Mouse (Mus musculus) liver, embryonic 16.5 days (tissue): Measurements from ENCODE around the gene Slc9b1. TPM values are rescaled to one million over a fixed set of nuclear protein-coding genes. Genes with fewer than 3 reads are reported as not detected.

Experiments used
- ATAC-seq: fragments of 200-750 bp; cut with Nextera tagmentation; 2 replicates; pipeline ENCODE4 v1.8.0; 2017; ENCODE audit warnings: low read depth, mild to moderate bottlenecking, moderate number of reproducible peaks, moderate library complexity
- H3K27ac ChIP-seq: fragments of 300-500 bp; sonication (generic); 2 replicates; pipeline ENCODE4 v1.5.1; 2014; ENCODE audit warnings: mild to moderate bottlenecking, low read length
- H3K27me3 ChIP-seq: fragments of 300-500 bp; sonication (generic); 2 replicates; pipeline ENCODE4 v1.6.1; 2014; ENCODE audit warnings: low read depth, low read length, mixed read lengths; ENCODE audit not compliant: control insufficient read depth, insufficient read depth
- H3K36me3 ChIP-seq: fragments of 300-500 bp; sonication (generic); 2 replicates; pipeline ENCODE4 v1.6.1; 2014; ENCODE audit warnings: mild to moderate bottlenecking; ENCODE audit not compliant: control insufficient read depth, insufficient read depth
- H3K4me1 ChIP-seq: fragments of 300-500 bp; sonication (generic); 2 replicates; pipeline ENCODE4 v1.6.1; 2014; ENCODE audit warnings: low read depth, low read length, mixed read lengths; ENCODE audit not compliant: control insufficient read depth
- H3K4me2 ChIP-seq: fragments of 300-500 bp; sonication (generic); 2 replicates; pipeline ENCODE4 v1.6.1; 2014; ENCODE audit warnings: low read depth, low read length, mixed read lengths
- H3K4me3 ChIP-seq: fragments of 300-500 bp; sonication (generic); 2 replicates; pipeline ENCODE4 v1.5.1; 2014; ENCODE audit warnings: low read depth, mild to moderate bottlenecking, low read length
- H3K9ac ChIP-seq: fragments of 300-500 bp; sonication (generic); 2 replicates; pipeline ENCODE4 v1.6.1; 2014; ENCODE audit warnings: low read depth, low read length
- H3K9me3 ChIP-seq: fragments of 300-500 bp; sonication (generic); replicated peaks from 2 replicates; pipeline ENCODE4 v1.6.1; 2016; ENCODE audit warnings: low read length; ENCODE audit not compliant: control insufficient read depth
- WGBS: fragments of 180-500 bp; shearing (Covaris S2); extraction: QIAGEN DNeasy Blood & Tissue Kit; methylation state at CpG from one replicate; pipeline ENCODE4 v1.1.7; 2014; ENCODE audit not compliant: insufficient replicate concordance; 5-methylcytosine and 5-hydroxymethylcytosine counted together
- polyA plus RNA-seq: library from polyadenylated mRNA; unstranded; fragments of >200 nt; fragmentation: Nextera tagmentation; extraction: Ambion mirVana; gene quantifications from 2 replicates; pipeline ENCODE4 v1.2.1, GENCODE M21; 2015

The Slc9b1 gene
- not detected in 2 replicates for polyA plus RNA-seq

GRCm38 (mm10) chr3:135347739-135348264, at the start of gene Slc9b1:
Gene Slc9b1 (plus strand): TSS chr3:135348029.
- H3K27me3 ChIP-seq = no peaks in the 10 kb centered on the region
- no peak for ATAC-seq
- H3K27ac ChIP-seq = no peak within 1 kb of the TSS
- no peak within 1 kb of the TSS for H3K4me3 ChIP-seq
- 60% methylated on average over 14 of the region's 14 CpGs for whole genome bisulfite sequencing
- no peak within 1 kb of the TSS for H3K4me2 ChIP-seq
- no peak within 1 kb of the TSS for H3K9ac ChIP-seq
- no peaks in the 10 kb centered on the region for H3K4me1 ChIP-seq
- H3K36me3 ChIP-seq = no peaks in the 10 kb centered on the region
- no peaks in the 10 kb centered on the region for H3K9me3 ChIP-seq

GRCm38 (mm10) chr3:135298560-135298959, 49.3 kb upstream of the Slc9b1 start:
- Histone ChIP-seq H3K27ac (no peak overlapping the region), H3K36me3 (no peaks in the 10 kb centered on the region)
- 40% methylated on average over 3 of the region's 3 CpGs for whole genome bisulfite sequencing

DNA sequence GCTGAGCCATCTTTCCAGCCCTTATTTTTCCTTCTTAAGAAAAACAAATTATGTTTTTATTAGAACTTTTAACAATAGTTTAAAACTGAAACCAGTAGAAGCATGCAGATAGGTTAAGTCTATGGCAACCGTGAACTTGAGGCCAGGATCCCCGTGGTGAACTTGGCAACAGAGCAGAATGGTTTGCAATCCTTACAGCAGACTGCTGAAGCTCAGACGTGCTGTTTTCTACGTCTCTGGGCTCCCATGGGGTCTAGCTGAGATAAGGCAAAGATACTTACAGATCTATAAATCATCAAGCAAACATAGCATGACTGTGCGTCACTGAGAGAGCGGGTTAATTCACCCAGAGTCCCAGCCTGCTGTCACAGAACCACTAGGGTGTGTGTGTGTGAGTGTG, 47.7 kb upstream of the Slc9b1 start:
- H3K27me3 ChIP-seq = no peaks in the 10 kb centered on the region
- no peak overlapping the region for H3K4me2 ChIP-seq
- no peaks in the 10 kb centered on the region for H3K36me3 ChIP-seq
- no peak for ATAC-seq
- H3K9ac ChIP-seq = no peak overlapping the region
- H3K4me3 ChIP-seq = no peak overlapping the region
- no peaks in the 10 kb centered on the region for H3K4me1 ChIP-seq
- no peak overlapping the region for H3K27ac ChIP-seq
- no peaks in the 10 kb centered on the region for H3K9me3 ChIP-seq
- 44% methylated on average over 6 of the region's 6 CpGs for WGBS

More at GRCm38 (mm10) chr3:135298560-135298959, 49.3 kb upstream of the Slc9b1 start:
- no peaks in the 10 kb centered on the region for H3K27me3 ChIP-seq
- no peak overlapping the region for H3K9ac ChIP-seq
- ATAC-seq = no peak
- no peak overlapping the region for H3K4me2 ChIP-seq
- no peak overlapping the region for H3K4me3 ChIP-seq
- H3K9me3 ChIP-seq = no peaks in the 10 kb centered on the region
- H3K4me1 ChIP-seq = no peaks in the 10 kb centered on the region

- H3K27me3 ChIP-seq = no peaks in the 10 kb centered on the region
- no peaks in the 10 kb centered on the region; the same call in 1 of the 2 replicates for H3K4me1 ChIP-seq
- H3K27ac ChIP-seq = no peak overlapping the region
- H3K4me2 ChIP-seq = no peak overlapping the region
- WGBS = 52% methylated on average over 6 of the region's 6 CpGs
- ATAC-seq = no peak
- H3K4me3 ChIP-seq = no peak overlapping the region
- H3K9ac ChIP-seq = no peak overlapping the region
- H3K9me3 ChIP-seq = no peaks in the 10 kb centered on the region
- H3K36me3 ChIP-seq = no peaks in the 10 kb centered on the region
Measured at GRCm38 (mm10) chr3:135304060-135304459, 43.8 kb upstream of the Slc9b1 start.

DNA sequence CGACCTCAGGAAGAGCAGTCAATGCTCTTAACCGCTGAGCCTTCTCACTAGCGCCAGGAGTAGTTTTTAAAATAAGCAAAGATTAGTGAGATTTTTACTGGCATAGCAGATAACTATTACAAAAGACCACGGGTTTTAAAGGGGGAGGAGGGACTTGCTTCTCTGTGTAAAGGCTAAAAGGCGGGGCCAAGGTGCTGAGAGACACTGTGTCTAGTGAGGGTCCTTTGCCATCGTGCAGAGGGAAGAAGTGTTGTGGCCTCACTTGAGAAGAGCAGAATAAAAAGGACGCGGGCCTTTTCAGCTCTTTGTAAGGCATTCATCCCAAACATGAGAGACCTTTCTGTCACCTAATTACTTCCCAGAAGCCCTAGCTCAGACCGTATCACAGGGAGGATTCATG, 43.3 kb upstream of the Slc9b1 start:
- no peak overlapping the region for H3K9ac ChIP-seq
- H3K9me3 ChIP-seq = no peaks in the 10 kb centered on the region
- H3K4me2 ChIP-seq = no peak overlapping the region
- no peaks in the 10 kb centered on the region; the same call in 1 of the 2 replicates for H3K4me1 ChIP-seq
- H3K27ac ChIP-seq = no peak overlapping the region
- H3K36me3 ChIP-seq = no peaks in the 10 kb centered on the region
- H3K4me3 ChIP-seq = no peak overlapping the region
- ATAC-seq = no peak
- 36% methylated on average over 9 of the region's 9 CpGs for WGBS
- no peaks in the 10 kb centered on the region for H3K27me3 ChIP-seq

- no peak within 1 kb of the TSS for H3K9ac ChIP-seq
- no peaks in the 10 kb centered on the region for H3K9me3 ChIP-seq
- ATAC-seq = peak; percentile 91
- H3K4me1 ChIP-seq = no peaks in the 10 kb centered on the region; the same call in 1 of the 2 replicates
- peak within 1 kb of the TSS; percentile 35 for H3K4me3 ChIP-seq
- no peaks in the 10 kb centered on the region for H3K27me3 ChIP-seq
- no peaks in the 10 kb centered on the region for H3K36me3 ChIP-seq
- peak within 1 kb of the TSS; percentile 53 for H3K4me2 ChIP-seq
- 8% methylated on average over 26 of the region's 28 CpGs for WGBS
- H3K27ac ChIP-seq = no peak within 1 kb of the TSS
Measured at GRCm38 (mm10) chr3:135307411-135308259, 40.2 kb upstream of the Slc9b1 start, which contains the start of gene Slc9b2. Gene Slc9b2 (plus strand): TSS chr3:135307700.

DNA sequence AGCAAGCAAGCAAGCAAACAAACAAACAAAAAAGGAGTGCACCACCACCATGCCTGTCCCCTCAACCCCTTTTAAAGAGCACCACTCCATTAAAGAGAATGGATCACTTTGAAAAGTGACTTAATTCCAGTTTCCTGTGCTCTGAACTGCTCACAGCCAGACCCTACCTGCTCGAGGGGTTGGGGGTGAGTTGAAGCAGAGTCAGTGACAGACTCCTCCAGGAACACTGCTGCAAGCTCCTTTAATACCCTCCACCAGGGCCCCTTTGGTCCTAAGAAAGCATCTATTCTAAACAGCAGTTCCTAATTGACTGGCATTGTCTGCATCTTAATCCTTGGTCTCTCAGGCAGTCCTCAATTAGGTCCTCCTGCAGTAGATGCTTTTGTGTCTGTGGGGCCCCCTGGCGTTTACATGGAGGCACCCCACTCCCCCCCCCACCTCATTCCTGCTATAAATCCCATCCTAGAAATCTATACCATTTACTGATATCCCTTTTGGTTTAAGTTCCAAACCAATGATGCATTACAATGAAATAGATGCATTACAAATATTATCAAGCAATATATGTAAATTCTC, 34.8 kb upstream of the Slc9b1 start:
- Histone ChIP-seq H3K27me3 (no peaks in the 10 kb centered on the region), H3K9me3 (no peaks in the 10 kb centered on the region), H3K4me2 (no peak overlapping the region), H3K36me3 (no peaks in the 10 kb centered on the region), H3K9ac (no peak overlapping the region), H3K27ac (no peak overlapping the region), H3K4me3 (no peak overlapping the region), H3K4me1 (no peaks in the 10 kb centered on the region)
- whole genome bisulfite sequencing = 18% methylated on average over 2 of the region's 2 CpGs
- no peak for ATAC-seq

DNA sequence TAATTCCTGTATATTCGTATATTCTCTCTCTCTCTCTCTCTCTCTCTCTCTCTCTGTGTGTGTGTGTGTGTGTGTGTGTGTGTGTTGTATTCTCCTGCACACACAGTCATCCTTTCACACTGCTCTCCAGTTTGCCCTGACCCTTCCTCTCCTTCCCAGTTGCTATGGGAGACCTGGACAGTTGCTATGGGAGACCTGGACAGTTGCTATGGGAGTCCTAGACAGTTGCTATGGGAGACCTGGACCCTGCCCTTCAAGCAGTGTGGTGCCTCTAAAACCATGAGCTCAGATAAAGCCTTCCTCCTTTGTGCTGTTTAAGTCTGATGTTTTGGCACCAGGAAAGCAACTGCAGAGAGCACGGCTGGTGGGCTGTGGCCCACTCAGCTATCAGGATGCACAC, 34.1 kb upstream of the Slc9b1 start:
- ATAC-seq = no peak
- H3K4me1 ChIP-seq = no peaks in the 10 kb centered on the region
- WGBS = 67% methylated on average over 2 of the region's 2 CpGs
- H3K4me3 ChIP-seq = no peak overlapping the region
- no peak overlapping the region for H3K9ac ChIP-seq
- H3K4me2 ChIP-seq = no peak overlapping the region
- H3K27ac ChIP-seq = no peak overlapping the region
- H3K36me3 ChIP-seq = no peaks in the 10 kb centered on the region
- no peaks in the 10 kb centered on the region for H3K27me3 ChIP-seq
- H3K9me3 ChIP-seq = no peaks in the 10 kb centered on the region

DNA sequence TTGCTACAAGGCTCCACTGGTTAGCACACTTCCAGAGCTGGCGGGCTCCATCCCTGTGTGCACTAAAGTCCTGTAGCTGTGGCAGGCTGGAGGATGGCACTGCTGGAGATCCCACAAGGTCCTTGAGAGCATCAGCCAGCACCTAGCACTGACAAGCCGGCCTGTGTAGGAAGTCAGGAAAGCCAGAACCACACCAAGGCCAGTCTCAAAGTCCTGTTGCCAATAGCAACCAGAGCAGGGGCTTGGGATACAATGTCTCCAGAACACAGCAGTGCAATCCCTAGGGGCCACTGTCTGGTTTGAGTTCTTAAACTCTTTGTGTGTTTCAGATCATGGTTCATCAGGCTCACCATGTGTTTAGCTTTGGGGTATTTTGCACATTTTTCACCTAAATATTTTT, 33.0 kb upstream of the Slc9b1 start:
- Histone ChIP-seq H3K4me3 (no peak overlapping the region), H3K27me3 (no peaks in the 10 kb centered on the region), H3K27ac (no peak overlapping the region), H3K4me1 (no peaks in the 10 kb centered on the region), H3K9ac (no peak overlapping the region), H3K4me2 (no peak overlapping the region), H3K9me3 (no peaks in the 10 kb centered on the region), H3K36me3 (no peaks in the 10 kb centered on the region)
- 46% methylated on average over 2 of the region's 2 CpGs for WGBS
- ATAC-seq = no peak
